Mouse (Mus musculus): ENCODE results near the gene Zfp583. TPM values are rescaled to one million over a fixed set of nuclear protein-coding genes. Genes with fewer than 3 reads are reported as not detected.
"Not testable (repeated sequence)": the region's sequence is repeated elsewhere in the genome, so short reads cannot be mapped to it uniquely, and the experiment has no call there.

Zfp583 gene
- polyA plus RNA-seq, 1 experiment from 2014 or later = 5.8 TPM

GRCm38 (mm10) chr7:6330458-6331232 lies 440 bp downstream of the Zfp583 start:
- ATAC-seq (ENCODE audit: insufficient number of reproducible peaks, insufficient read depth, low FRiP score, low read depth) = peak; percentile 57
- no peaks in the 10 kb centered on the region for H3K9me3 ChIP-seq (ENCODE audit: control insufficient read depth, low read depth, low read length)
- peak overlapping the region; percentile 55 for H3K4me3 ChIP-seq (ENCODE audit: low read depth, low read length)
- 0 out of 2 replicates have a peak, but pooled peaks cover 7% of the 10 kb centered on the region for H3K4me1 ChIP-seq (ENCODE audit: control insufficient read depth, insufficient read depth, low read length)
- H3K9ac ChIP-seq (replicated peaks; ENCODE audit: low read depth, low read length) = peak overlapping the region; percentile 71
- H3K4me2 ChIP-seq (replicated peaks; ENCODE audit: low read depth, low read length) = peak overlapping the region; percentile 69
- H3K27me3 ChIP-seq (ENCODE audit: control insufficient read depth, insufficient read depth, low read length) = no peaks in the 10 kb centered on the region
- 14% methylated on average over 23 of the region's 23 CpGs for WGBS
- no peaks in the 10 kb centered on the region; the same call in 1 of the 2 replicates for H3K36me3 ChIP-seq (ENCODE audit: control insufficient read depth, insufficient read depth, low read length)
- H3K27ac ChIP-seq (ENCODE audit: low read length) = peak overlapping the region; percentile 70

- ATAC-seq (ENCODE audit: insufficient number of reproducible peaks, insufficient read depth, low FRiP score, low read depth); H3K4me2 ChIP-seq (replicated peaks; ENCODE audit: low read depth, low read length); H3K9me3 ChIP-seq (ENCODE audit: control insufficient read depth, low read depth, low read length); H3K4me1 ChIP-seq (ENCODE audit: control insufficient read depth, insufficient read depth, low read length); H3K27ac ChIP-seq (ENCODE audit: low read length); H3K4me3 ChIP-seq (ENCODE audit: low read depth, low read length); H3K36me3 ChIP-seq (ENCODE audit: control insufficient read depth, insufficient read depth, low read length); H3K9ac ChIP-seq (replicated peaks; ENCODE audit: low read depth, low read length); H3K27me3 ChIP-seq (ENCODE audit: control insufficient read depth, insufficient read depth, low read length): not testable (repeated sequence)
- 62% methylated on average over 11 of the region's 11 CpGs for WGBS
These were observed 30.3 kb downstream of the Zfp583 start for GRCm38 (mm10) chr7:6300796-6301195.

- not testable (repeated sequence) for H3K9me3 ChIP-seq (ENCODE audit: control insufficient read depth, low read depth, low read length); H3K4me3 ChIP-seq (ENCODE audit: low read depth, low read length); H3K4me1 ChIP-seq (ENCODE audit: control insufficient read depth, insufficient read depth, low read length); H3K4me2 ChIP-seq (replicated peaks; ENCODE audit: low read depth, low read length); H3K27me3 ChIP-seq (ENCODE audit: control insufficient read depth, insufficient read depth, low read length); H3K36me3 ChIP-seq (ENCODE audit: control insufficient read depth, insufficient read depth, low read length); H3K9ac ChIP-seq (replicated peaks; ENCODE audit: low read depth, low read length); ATAC-seq (ENCODE audit: insufficient number of reproducible peaks, insufficient read depth, low FRiP score, low read depth); H3K27ac ChIP-seq (ENCODE audit: low read length)
- 94% methylated on average over 5 of the region's 6 CpGs for WGBS
These were observed 40.0 kb downstream of the Zfp583 start for GRCm38 (mm10) chr7:6291121-6291520.

- Histone ChIP-seq H3K9ac (replicated peaks; ENCODE audit: low read depth, low read length) (peak overlapping the region; percentile 25; the same call in 1 of the 2 replicates), H3K27ac (ENCODE audit: low read length) (no peak overlapping the region; the same call in 1 of the 2 replicates), H3K4me2 (replicated peaks; ENCODE audit: low read depth, low read length) (peak overlapping the region; percentile 74), H3K9me3 (ENCODE audit: control insufficient read depth, low read depth, low read length) (no peaks in the 10 kb centered on the region), H3K4me3 (ENCODE audit: low read depth, low read length) (peak overlapping the region; percentile 42), H3K4me1 (ENCODE audit: control insufficient read depth, insufficient read depth, low read length) (peaks cover 5% of the 10 kb centered on the region; the same call in 1 of the 2 replicates), H3K36me3 (ENCODE audit: control insufficient read depth, insufficient read depth, low read length) (no peaks in the 10 kb centered on the region), H3K27me3 (ENCODE audit: control insufficient read depth, insufficient read depth, low read length) (no peaks in the 10 kb centered on the region)
- 13% methylated on average over 15 of the region's 15 CpGs for WGBS
- peak; percentile 6; the same call in 1 of the 2 replicates for ATAC-seq (ENCODE audit: insufficient number of reproducible peaks, insufficient read depth, low FRiP score, low read depth)
These were observed 44.1 kb downstream of the Zfp583 start for GRCm38 (mm10) chr7:6286921-6287531.

- WGBS = 3% methylated on average over 49 of the region's 50 CpGs
- peaks cover 5% of the 10 kb centered on the region; the same call in 1 of the 2 replicates for H3K4me1 ChIP-seq (ENCODE audit: control insufficient read depth, insufficient read depth, low read length)
- no peaks in the 10 kb centered on the region for H3K36me3 ChIP-seq (ENCODE audit: control insufficient read depth, insufficient read depth, low read length)
- peak within 1 kb of the TSS; percentile 25 for H3K9ac ChIP-seq (replicated peaks; ENCODE audit: low read depth, low read length)
- peak within 1 kb of the TSS; percentile 42 for H3K4me3 ChIP-seq (ENCODE audit: low read depth, low read length)
- H3K9me3 ChIP-seq (ENCODE audit: control insufficient read depth, low read depth, low read length) = no peaks in the 10 kb centered on the region
- peak within 1 kb of the TSS; percentile 74 for H3K4me2 ChIP-seq (replicated peaks; ENCODE audit: low read depth, low read length)
- H3K27me3 ChIP-seq (ENCODE audit: control insufficient read depth, insufficient read depth, low read length) = no peaks in the 10 kb centered on the region
- ATAC-seq (ENCODE audit: insufficient number of reproducible peaks, insufficient read depth, low FRiP score, low read depth) = peak; percentile 85
- peak within 1 kb of the TSS; percentile 67; the same call in 1 of the 2 replicates for H3K27ac ChIP-seq (ENCODE audit: low read length)
These were observed 45.0 kb downstream of the Zfp583 start, which contains the start of gene Zfp667 for GRCm38 (mm10) chr7:6285842-6286705. TSS of gene Zfp667 (plus strand) at chr7:6286579.

GRCm38 (mm10) chr7:6285366-6285765 lies 45.7 kb downstream of the Zfp583 start:
- H3K36me3 ChIP-seq (ENCODE audit: control insufficient read depth, insufficient read depth, low read length) = no peaks in the 10 kb centered on the region
- H3K27me3 ChIP-seq (ENCODE audit: control insufficient read depth, insufficient read depth, low read length) = no peaks in the 10 kb centered on the region
- no peak for ATAC-seq (ENCODE audit: insufficient number of reproducible peaks, insufficient read depth, low FRiP score, low read depth)
- H3K4me3 ChIP-seq (ENCODE audit: low read depth, low read length) = peak overlapping the region; percentile 42; the same call in 1 of the 2 replicates
- WGBS = 85% methylated on average over 6 of the region's 6 CpGs
- no peak overlapping the region for H3K9ac ChIP-seq (replicated peaks; ENCODE audit: low read depth, low read length)
- H3K27ac ChIP-seq (ENCODE audit: low read length) = no peak overlapping the region
- peak overlapping the region; percentile 74; the same call in 1 of the 2 replicates for H3K4me2 ChIP-seq (replicated peaks; ENCODE audit: low read depth, low read length)
- H3K9me3 ChIP-seq (ENCODE audit: control insufficient read depth, low read depth, low read length) = no peaks in the 10 kb centered on the region
- H3K4me1 ChIP-seq (ENCODE audit: control insufficient read depth, insufficient read depth, low read length) = peaks cover 5% of the 10 kb centered on the region; the same call in 1 of the 2 replicates

- WGBS = 87% methylated on average over 4 of the region's 4 CpGs
- Histone ChIP-seq H3K4me2 (replicated peaks; ENCODE audit: low read depth, low read length) (no peak overlapping the region), H3K4me1 (ENCODE audit: control insufficient read depth, insufficient read depth, low read length) (peaks cover 5% of the 10 kb centered on the region; the same call in 1 of the 2 replicates), H3K9me3 (ENCODE audit: control insufficient read depth, low read depth, low read length) (no peaks in the 10 kb centered on the region), H3K4me3 (ENCODE audit: low read depth, low read length) (no peak overlapping the region), H3K27me3 (ENCODE audit: control insufficient read depth, insufficient read depth, low read length) (no peaks in the 10 kb centered on the region), H3K9ac (replicated peaks; ENCODE audit: low read depth, low read length) (no peak overlapping the region), H3K36me3 (ENCODE audit: control insufficient read depth, insufficient read depth, low read length) (no peaks in the 10 kb centered on the region), H3K27ac (ENCODE audit: low read length) (no peak overlapping the region)
- ATAC-seq (ENCODE audit: insufficient number of reproducible peaks, insufficient read depth, low FRiP score, low read depth) = no peak
These were observed 46.6 kb downstream of the Zfp583 start for GRCm38 (mm10) chr7:6284442-6285012.
